Mouse (Mus musculus) stomach, embryonic 16.5 days (tissue): Measurements from ENCODE around the gene Maff. TPM values are rescaled to one million over a fixed set of nuclear protein-coding genes. Genes with fewer than 3 reads are reported as not detected.

Source experiments
- ATAC-seq: fragments of 200-750 bp; cut with Nextera tagmentation; 2 replicates; pipeline ENCODE4 v1.8.0; 2017; ENCODE audit warnings: moderate number of reproducible peaks, moderate TSS enrichment; ENCODE audit not compliant: insufficient read depth, low FRiP score
- H3K27ac ChIP-seq: fragments of 300-500 bp; sonication (generic); 2 replicates; pipeline ENCODE4 v1.5.1; 2014; ENCODE audit warnings: low read length
- H3K27me3 ChIP-seq: fragments of 300-500 bp; sonication (generic); 2 replicates; pipeline ENCODE4 v1.6.1; 2014; ENCODE audit warnings: low read length, control low read depth, mixed read lengths; ENCODE audit not compliant: control insufficient read depth, insufficient read depth
- H3K36me3 ChIP-seq: fragments of 300-500 bp; sonication (generic); 2 replicates; pipeline ENCODE4 v1.6.1; 2014; ENCODE audit warnings: low read length; ENCODE audit not compliant: control insufficient read depth, insufficient read depth
- H3K4me1 ChIP-seq: fragments of 300-500 bp; sonication (generic); 2 replicates; pipeline ENCODE4 v1.6.1; 2014; ENCODE audit warnings: low read length, control low read depth, mixed read lengths; ENCODE audit not compliant: control insufficient read depth, insufficient read depth
- H3K4me2 ChIP-seq: fragments of 300-500 bp; sonication (generic); 2 replicates; pipeline ENCODE4 v1.6.1; 2014; ENCODE audit warnings: low read depth, low read length, mixed read lengths
- H3K4me3 ChIP-seq: fragments of 300-500 bp; sonication (generic); replicated peaks from 2 replicates; pipeline ENCODE4 v1.5.1; 2014; ENCODE audit warnings: mild to moderate bottlenecking, low read length
- H3K9ac ChIP-seq: fragments of 300-500 bp; sonication (generic); 2 replicates; pipeline ENCODE4 v1.6.1; 2014; ENCODE audit warnings: low read length
- H3K9me3 ChIP-seq: fragments of 300-500 bp; sonication (generic); replicated peaks from 2 replicates; pipeline ENCODE4 v1.6.1; 2016; ENCODE audit warnings: low read length, control low read depth; ENCODE audit not compliant: control insufficient read depth
- WGBS: fragments of 180-500 bp; shearing (Covaris S2); extraction: QIAGEN DNeasy Blood & Tissue Kit; methylation state at CpG from one replicate; pipeline ENCODE4 v1.1.7; 2014; 5-methylcytosine and 5-hydroxymethylcytosine counted together
- polyA plus RNA-seq: library from polyadenylated mRNA; unstranded; fragments of >200 nt; fragmentation: Nextera tagmentation; extraction: Ambion mirVana; gene quantifications from 2 replicates; pipeline ENCODE4 v1.2.1, GENCODE M21; 2015

Gene Maff
- polyA plus RNA-seq, 1 experiment from 2014 or later = 5.2 TPM

GRCm38 (mm10) chr15:79394842-79395241 lies 48.4 kb downstream of the Maff start:
- no peak overlapping the region; the same call in 1 of the 2 replicates for H3K9ac ChIP-seq
- 41% methylated on average over 4 of the region's 4 CpGs for WGBS
- no peaks in the 10 kb centered on the region for H3K36me3 ChIP-seq
- peaks cover 61% of the 10 kb centered on the region for H3K4me1 ChIP-seq
- no peak overlapping the region for H3K4me3 ChIP-seq
- no peak for ATAC-seq
- H3K9me3 ChIP-seq = no peaks in the 10 kb centered on the region
- no peaks in the 10 kb centered on the region for H3K27me3 ChIP-seq
- no peak overlapping the region for H3K4me2 ChIP-seq
- no peak overlapping the region for H3K27ac ChIP-seq

- no peak overlapping the region for H3K27ac ChIP-seq
- 68% methylated on average over 6 of the region's 6 CpGs for WGBS
- H3K4me1 ChIP-seq = peaks cover 63% of the 10 kb centered on the region
Measured at GRCm38 (mm10) chr15:79395281-79395680, 48.9 kb downstream of the Maff start.

GRCm38 (mm10) chr15:79396736-79397135 lies 50.3 kb downstream of the Maff start:
- peaks cover 62% of the 10 kb centered on the region for H3K4me1 ChIP-seq
- no peak overlapping the region for H3K9ac ChIP-seq
- H3K4me3 ChIP-seq = no peak overlapping the region
- no peak for ATAC-seq
- H3K27me3 ChIP-seq = no peaks in the 10 kb centered on the region
- H3K9me3 ChIP-seq = no peaks in the 10 kb centered on the region
- 77% methylated on average over 11 of the region's 11 CpGs for WGBS
- no peaks in the 10 kb centered on the region for H3K36me3 ChIP-seq
- no peak overlapping the region for H3K27ac ChIP-seq
- no peak overlapping the region; the same call in 1 of the 2 replicates for H3K4me2 ChIP-seq

More at GRCm38 (mm10) chr15:79395281-79395680, 48.9 kb downstream of the Maff start:
- Histone ChIP-seq H3K36me3 (no peaks in the 10 kb centered on the region), H3K4me3 (no peak overlapping the region), H3K4me2 (no peak overlapping the region), H3K9ac (peak overlapping the region; percentile 24; the same call in 1 of the 2 replicates), H3K9me3 (no peaks in the 10 kb centered on the region), H3K27me3 (no peaks in the 10 kb centered on the region)
- ATAC-seq = no peak

- Histone ChIP-seq H3K4me3 (no peak overlapping the region), H3K4me2 (no peak overlapping the region), H3K36me3 (no peaks in the 10 kb centered on the region), H3K27ac (no peak overlapping the region; the same call in 1 of the 2 replicates), H3K9ac (no peak overlapping the region), H3K4me1 (peaks cover 51% of the 10 kb centered on the region), H3K27me3 (no peaks in the 10 kb centered on the region), H3K9me3 (no peaks in the 10 kb centered on the region)
- no peak for ATAC-seq
- WGBS = 68% methylated on average over 14 of the region's 14 CpGs
Measured at GRCm38 (mm10) chr15:79399231-79400052, 53.0 kb downstream of the Maff start.

- Histone ChIP-seq H3K4me1 (peaks cover 47% of the 10 kb centered on the region), H3K9ac (peak overlapping the region; percentile 58), H3K36me3 (no peaks in the 10 kb centered on the region), H3K9me3 (no peaks in the 10 kb centered on the region), H3K27me3 (no peaks in the 10 kb centered on the region), H3K4me3 (no peak overlapping the region), H3K4me2 (peak overlapping the region; percentile 85), H3K27ac (peak overlapping the region; percentile 54)
- ATAC-seq = no peak
- 54% methylated on average over 6 of the region's 6 CpGs for WGBS
Measured at GRCm38 (mm10) chr15:79400134-79400974, 53.9 kb downstream of the Maff start.

GRCm38 (mm10) chr15:79400975-79401365 lies 54.5 kb downstream of the Maff start:
- WGBS = 46% methylated on average over 7 of the region's 7 CpGs
- H3K4me2 ChIP-seq = peak overlapping the region; percentile 85
- peaks cover 41% of the 10 kb centered on the region for H3K4me1 ChIP-seq
- no peak overlapping the region for H3K4me3 ChIP-seq
- no peak for ATAC-seq
- H3K27ac ChIP-seq = peak overlapping the region; percentile 54
- peak overlapping the region; percentile 58 for H3K9ac ChIP-seq
- H3K9me3 ChIP-seq = no peaks in the 10 kb centered on the region
- no peaks in the 10 kb centered on the region for H3K27me3 ChIP-seq
- H3K36me3 ChIP-seq = no peaks in the 10 kb centered on the region

- Histone ChIP-seq H3K27ac (peak overlapping the region; percentile 77; the same call in 1 of the 2 replicates), H3K9me3 (no peaks in the 10 kb centered on the region)
- WGBS = 14% methylated on average over 5 of the region's 5 CpGs
Measured at GRCm38 (mm10) chr15:79402176-79402575, 55.8 kb downstream of the Maff start.

GRCm38 (mm10) chr15:79402836-79403762 lies 56.7 kb downstream of the Maff start, which contains the start of gene Tmem184b:
Gene Tmem184b (minus strand): TSS chr15:79403569.
- H3K9me3 ChIP-seq = no peaks in the 10 kb centered on the region
- peak within 1 kb of the TSS; percentile 92 for H3K4me3 ChIP-seq
- H3K4me1 ChIP-seq = peaks cover 41% of the 10 kb centered on the region
- H3K27ac ChIP-seq = peak within 1 kb of the TSS; percentile 77
- H3K27me3 ChIP-seq = no peaks in the 10 kb centered on the region
- H3K36me3 ChIP-seq = no peaks in the 10 kb centered on the region
- peak within 1 kb of the TSS; percentile 85 for H3K4me2 ChIP-seq
- H3K9ac ChIP-seq = peak within 1 kb of the TSS; percentile 93
- ATAC-seq = peak; percentile 92
- under 1% methylated on average over 89 of the region's 90 CpGs for WGBS

More at GRCm38 (mm10) chr15:79402176-79402575, 55.8 kb downstream of the Maff start:
- Histone ChIP-seq H3K27me3 (no peaks in the 10 kb centered on the region), H3K4me3 (peak overlapping the region; percentile 92), H3K36me3 (no peaks in the 10 kb centered on the region), H3K4me1 (peaks cover 41% of the 10 kb centered on the region), H3K4me2 (peak overlapping the region; percentile 85), H3K9ac (peak overlapping the region; percentile 93)
- no peak for ATAC-seq
